Mouse (Mus musculus) midbrain, embryonic 12.5 days (tissue): ENCODE data around the gene Rasal2. TPM values are rescaled to one million over a fixed set of nuclear protein-coding genes. Genes with fewer than 3 reads are reported as not detected.

Experiments
- ATAC-seq: fragments of 200-750 bp; cut with Nextera tagmentation; 2 replicates; pipeline ENCODE4 v1.8.0; 2017; ENCODE audit warnings: low read depth, moderate TSS enrichment, moderate library complexity; ENCODE audit not compliant: low FRiP score
- H3K27ac ChIP-seq: fragments of 300-500 bp; sonication (generic); replicated peaks from 2 replicates; pipeline ENCODE4 v1.5.1; 2016; ENCODE audit warnings: mild to moderate bottlenecking
- H3K27me3 ChIP-seq: fragments of 300-500 bp; sonication (generic); 2 replicates; pipeline ENCODE4 v1.6.1; 2016; ENCODE audit warnings: mild to moderate bottlenecking
- H3K36me3 ChIP-seq: fragments of 300-500 bp; sonication (generic); 2 replicates; pipeline ENCODE4 v1.6.1; 2016
- H3K4me1 ChIP-seq: fragments of 300-500 bp; sonication (generic); 2 replicates; pipeline ENCODE4 v1.6.1; 2016
- H3K4me2 ChIP-seq: fragments of 300-500 bp; sonication (generic); replicated peaks from 2 replicates; pipeline ENCODE4 v1.6.1; 2016; ENCODE audit warnings: mild to moderate bottlenecking, moderate library complexity
- H3K4me3 ChIP-seq: fragments of 300-500 bp; sonication (generic); 2 replicates; pipeline ENCODE4 v1.5.1; 2016; ENCODE audit warnings: mild to moderate bottlenecking
- H3K9ac ChIP-seq: fragments of 300-500 bp; sonication (generic); replicated peaks from 2 replicates; pipeline ENCODE4 v1.6.1; 2016; ENCODE audit warnings: mild to moderate bottlenecking, moderate library complexity
- H3K9me3 ChIP-seq: fragments of 300-500 bp; sonication (generic); 2 replicates; pipeline ENCODE4 v1.6.1; 2016; ENCODE audit warnings: mild to moderate bottlenecking
- WGBS: fragments of 180-500 bp; shearing (Covaris S2); methylation state at CpG from one replicate; pipeline ENCODE4 v1.1.7; 2016; 5-methylcytosine and 5-hydroxymethylcytosine counted together
- polyA plus RNA-seq: library from polyadenylated mRNA; unstranded; fragments of >200 nt; fragmentation: Nextera tagmentation; extraction: Ambion mirVana; gene quantifications from 2 replicates; pipeline ENCODE4 v1.2.1, GENCODE M21; 2016

Rasal2 gene
- polyA plus RNA-seq, 1 experiment from 2014 or later, result 36.4 TPM

- no peaks in the 10 kb centered on the region for H3K9me3 ChIP-seq
- WGBS, result 89% methylated on average over 1 of the region's 1 CpGs
- ATAC-seq, result no peak
These were observed 262.3 kb downstream of the Rasal2 start for GRCm38 (mm10) chr1:157150107-157150506.

GRCm38 (mm10) chr1:157144621-157145020, 267.8 kb downstream of the Rasal2 start:
- no peak overlapping the region for H3K4me2 ChIP-seq
- WGBS, result 96% methylated on average over 3 of the region's 3 CpGs
- ATAC-seq, result no peak

More at GRCm38 (mm10) chr1:157150107-157150506, 262.3 kb downstream of the Rasal2 start:
- H3K9ac ChIP-seq, result no peak overlapping the region
- no peak overlapping the region for H3K27ac ChIP-seq
- H3K36me3 ChIP-seq, result peaks cover 20% of the 10 kb centered on the region
- no peaks in the 10 kb centered on the region for H3K27me3 ChIP-seq
- peaks cover 7% of the 10 kb centered on the region for H3K4me1 ChIP-seq
- H3K4me3 ChIP-seq, result no peak overlapping the region
- H3K4me2 ChIP-seq, result no peak overlapping the region

GRCm38 (mm10) chr1:157143326-157143932, 269.0 kb downstream of the Rasal2 start:
- 71% methylated on average over 7 of the region's 7 CpGs for WGBS

More at GRCm38 (mm10) chr1:157144621-157145020, 267.8 kb downstream of the Rasal2 start:
- no peaks in the 10 kb centered on the region for H3K4me1 ChIP-seq
- no peaks in the 10 kb centered on the region for H3K9me3 ChIP-seq
- no peak overlapping the region for H3K27ac ChIP-seq
- H3K36me3 ChIP-seq, result peaks cover 44% of the 10 kb centered on the region
- no peak overlapping the region for H3K9ac ChIP-seq
- no peaks in the 10 kb centered on the region for H3K27me3 ChIP-seq
- H3K4me3 ChIP-seq, result no peak overlapping the region

DNA sequence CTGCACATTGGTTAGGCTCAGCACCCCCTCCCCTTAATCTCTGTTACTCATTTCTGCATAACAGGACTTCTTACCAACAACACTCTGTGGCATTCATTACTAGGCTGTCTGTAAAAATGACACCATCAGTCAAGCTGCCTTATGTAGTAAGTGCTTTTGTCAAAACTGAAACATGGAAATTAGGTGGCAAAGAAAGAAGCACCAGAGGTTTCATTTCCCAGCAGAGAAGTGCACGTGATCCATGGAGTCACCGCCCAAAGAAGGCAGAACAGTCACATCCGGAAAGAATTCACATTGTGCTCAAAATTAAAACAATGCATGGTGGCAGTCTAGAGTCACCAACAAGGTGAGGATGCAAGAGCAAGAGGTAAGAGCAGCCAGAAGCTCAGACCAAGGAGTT, 271.4 kb downstream of the Rasal2 start:
- ATAC-seq, result no peak
- Histone ChIP-seq H3K4me3 (no peak overlapping the region), H3K4me1 (no peaks in the 10 kb centered on the region), H3K27me3 (no peaks in the 10 kb centered on the region), H3K36me3 (peaks cover 34% of the 10 kb centered on the region), H3K9me3 (no peaks in the 10 kb centered on the region), H3K9ac (no peak overlapping the region), H3K4me2 (no peak overlapping the region), H3K27ac (no peak overlapping the region)
- 88% methylated on average over 3 of the region's 3 CpGs for WGBS

More at GRCm38 (mm10) chr1:157143326-157143932, 269.0 kb downstream of the Rasal2 start:
- H3K9ac ChIP-seq, result no peak overlapping the region
- no peaks in the 10 kb centered on the region for H3K27me3 ChIP-seq
- no peak overlapping the region for H3K4me2 ChIP-seq
- ATAC-seq, result no peak
- no peaks in the 10 kb centered on the region for H3K9me3 ChIP-seq
- H3K4me3 ChIP-seq, result no peak overlapping the region
- no peak overlapping the region for H3K27ac ChIP-seq
- peaks cover 48% of the 10 kb centered on the region for H3K36me3 ChIP-seq
- no peaks in the 10 kb centered on the region for H3K4me1 ChIP-seq

GRCm38 (mm10) chr1:157137854-157138241, 274.5 kb downstream of the Rasal2 start:
- no peak for ATAC-seq
- Histone ChIP-seq H3K36me3 (peaks cover 27% of the 10 kb centered on the region), H3K4me1 (no peaks in the 10 kb centered on the region), H3K9me3 (no peaks in the 10 kb centered on the region), H3K4me2 (no peak overlapping the region), H3K27me3 (no peaks in the 10 kb centered on the region), H3K9ac (no peak overlapping the region), H3K27ac (no peak overlapping the region), H3K4me3 (no peak overlapping the region)
- WGBS, result 88% methylated on average over 1 of the region's 1 CpGs

DNA sequence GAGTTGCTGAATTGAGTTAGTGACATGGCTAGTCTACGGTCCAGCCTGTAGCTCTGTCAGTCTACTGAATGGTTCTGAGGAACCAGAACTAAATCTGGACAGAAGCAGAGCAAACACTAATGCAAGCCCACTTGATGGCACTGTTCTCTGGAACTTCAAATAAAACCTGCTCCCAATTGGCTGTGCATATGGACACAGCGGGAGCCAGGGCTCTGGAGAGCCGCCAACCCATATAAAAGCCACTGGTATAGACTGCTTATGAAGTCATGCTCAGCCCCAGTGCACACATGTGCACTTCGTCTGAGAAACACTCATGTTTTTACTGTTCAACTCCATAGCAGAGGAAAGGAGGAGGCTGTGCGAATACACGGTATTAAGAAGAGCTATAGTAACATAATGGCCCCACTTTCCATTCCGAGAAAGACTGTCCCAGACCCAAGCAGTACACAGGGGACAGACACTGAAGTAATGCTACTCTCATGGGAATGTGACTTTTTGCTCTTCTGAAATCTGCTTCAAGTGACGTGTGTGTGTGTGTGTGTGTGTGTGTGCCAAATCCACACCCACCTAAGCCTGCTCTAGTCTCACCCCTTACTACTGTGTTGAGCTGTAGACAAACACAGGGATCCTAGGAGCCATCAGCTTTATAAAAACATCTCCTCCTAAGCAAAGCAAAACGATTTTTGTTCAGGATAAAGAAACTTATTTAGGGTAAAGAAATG, 275.1 kb downstream of the Rasal2 start:
- Histone ChIP-seq H3K4me3 (no peak overlapping the region), H3K4me2 (no peak overlapping the region), H3K4me1 (no peaks in the 10 kb centered on the region), H3K9ac (no peak overlapping the region), H3K27me3 (no peaks in the 10 kb centered on the region), H3K27ac (no peak overlapping the region), H3K36me3 (peaks cover 27% of the 10 kb centered on the region), H3K9me3 (no peaks in the 10 kb centered on the region)
- 90% methylated on average over 9 of the region's 9 CpGs for WGBS
- no peak for ATAC-seq

GRCm38 (mm10) chr1:157128219-157128618, 284.2 kb downstream of the Rasal2 start:
- ATAC-seq, result no peak

DNA sequence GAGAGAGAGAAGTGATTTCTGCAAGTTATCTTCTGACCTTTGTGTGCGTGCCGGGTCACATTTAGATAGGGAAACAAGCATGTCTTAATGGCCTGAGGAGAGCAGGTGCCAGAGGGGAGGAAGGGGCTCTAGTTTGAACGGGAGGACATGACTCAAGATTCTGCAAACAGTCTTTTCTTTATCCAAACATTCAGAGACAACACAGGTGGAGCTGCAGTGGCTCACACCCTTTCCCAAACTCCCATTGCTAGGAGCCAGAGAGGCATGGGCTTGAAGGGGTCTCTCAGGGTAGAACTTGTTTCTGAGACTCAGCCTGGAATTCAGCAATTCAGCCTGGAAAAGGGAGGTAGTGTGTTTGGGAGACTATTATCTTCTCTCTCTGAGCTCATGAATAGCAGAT, 288.6 kb downstream of the Rasal2 start:
- Histone ChIP-seq H3K36me3 (0 out of 2 replicates have a peak, but pooled peaks cover 8% of the 10 kb centered on the region), H3K4me2 (no peak overlapping the region), H3K9ac (no peak overlapping the region), H3K27ac (no peak overlapping the region), H3K9me3 (no peaks in the 10 kb centered on the region), H3K4me1 (no peaks in the 10 kb centered on the region), H3K4me3 (no peak overlapping the region), H3K27me3 (no peaks in the 10 kb centered on the region)
- 90% methylated on average over 3 of the region's 3 CpGs for WGBS
- ATAC-seq, result no peak

More at GRCm38 (mm10) chr1:157128219-157128618, 284.2 kb downstream of the Rasal2 start:
- no peaks in the 10 kb centered on the region for H3K9me3 ChIP-seq
- no peak overlapping the region for H3K4me2 ChIP-seq
- H3K4me3 ChIP-seq, result no peak overlapping the region
- H3K27ac ChIP-seq, result no peak overlapping the region
- H3K4me1 ChIP-seq, result no peaks in the 10 kb centered on the region
- WGBS, result 94% methylated on average over 2 of the region's 2 CpGs
- 0 out of 2 replicates have a peak, but pooled peaks cover 13% of the 10 kb centered on the region for H3K36me3 ChIP-seq
- H3K9ac ChIP-seq, result no peak overlapping the region
- no peaks in the 10 kb centered on the region for H3K27me3 ChIP-seq

DNA sequence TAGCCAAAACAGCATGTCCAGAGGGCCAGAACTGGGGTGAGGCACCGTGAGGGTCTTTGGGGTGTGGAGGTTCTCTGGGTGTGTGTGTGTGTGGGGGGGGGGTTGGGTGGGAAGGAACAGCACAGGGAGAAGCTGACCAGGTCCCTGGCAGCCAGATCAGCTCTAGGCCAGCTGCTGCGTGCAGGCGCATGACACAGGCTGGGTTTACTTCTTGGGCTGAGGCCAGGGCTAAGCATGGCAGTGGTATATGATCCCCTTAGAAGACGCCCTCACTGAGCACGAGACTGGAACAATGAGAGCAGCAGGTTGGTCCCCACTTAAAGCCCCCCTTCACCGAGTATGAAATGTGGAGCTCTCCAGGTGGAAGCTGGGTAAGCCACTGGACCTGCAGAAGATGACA, 293.2 kb downstream of the Rasal2 start:
- Histone ChIP-seq H3K9ac (no peak overlapping the region), H3K4me2 (no peak overlapping the region), H3K27ac (no peak overlapping the region), H3K4me1 (no peaks in the 10 kb centered on the region), H3K9me3 (no peaks in the 10 kb centered on the region), H3K36me3 (no peaks in the 10 kb centered on the region), H3K4me3 (no peak overlapping the region), H3K27me3 (no peaks in the 10 kb centered on the region)
- WGBS, result 91% methylated on average over 6 of the region's 6 CpGs
- ATAC-seq, result no peak

DNA sequence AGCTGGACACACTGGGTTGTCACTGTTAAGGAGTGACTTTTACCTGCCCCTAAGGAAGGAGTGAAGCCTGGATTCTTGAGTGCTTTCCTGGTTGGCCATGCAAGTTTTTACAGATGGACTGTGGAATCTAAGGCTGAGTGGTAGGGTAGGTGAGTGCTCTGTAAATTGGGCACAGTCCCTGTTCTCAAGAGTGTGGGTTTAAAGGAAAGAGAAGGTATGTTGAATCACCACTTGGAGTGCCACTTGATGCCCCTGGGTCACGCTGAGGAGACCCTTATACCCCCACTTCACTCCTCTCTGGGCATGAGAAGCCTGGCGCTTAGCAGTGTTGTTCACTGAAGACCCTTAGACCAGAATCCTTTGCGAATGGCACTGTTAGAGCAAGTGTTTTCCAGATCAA, 295.0 kb downstream of the Rasal2 start:
- no peak overlapping the region for H3K4me3 ChIP-seq
- ATAC-seq, result no peak
- H3K27me3 ChIP-seq, result no peaks in the 10 kb centered on the region
- H3K4me1 ChIP-seq, result no peaks in the 10 kb centered on the region
- 89% methylated on average over 3 of the region's 3 CpGs for WGBS
- no peaks in the 10 kb centered on the region for H3K36me3 ChIP-seq
- H3K9ac ChIP-seq, result no peak overlapping the region
- no peaks in the 10 kb centered on the region for H3K9me3 ChIP-seq
- no peak overlapping the region for H3K27ac ChIP-seq
- no peak overlapping the region for H3K4me2 ChIP-seq

DNA sequence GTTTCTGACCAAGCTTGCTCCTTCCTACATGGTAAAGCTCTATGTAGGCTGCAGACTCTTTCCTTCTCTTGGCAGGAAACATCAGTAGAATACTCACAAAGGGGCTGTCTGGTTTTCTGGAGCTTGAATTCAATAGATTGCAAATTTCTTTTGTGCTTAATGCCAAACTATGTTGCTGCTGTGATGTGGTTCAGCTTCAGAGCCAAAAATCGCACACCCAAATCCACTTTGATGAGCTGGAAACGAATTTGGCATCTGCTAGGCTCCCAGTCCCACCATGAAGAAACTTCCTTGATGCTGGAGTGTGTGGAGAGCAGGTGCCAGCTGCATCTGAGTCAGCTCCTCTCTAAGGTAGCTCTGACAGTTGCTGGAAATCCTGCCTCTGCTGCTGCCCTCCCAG, 297.9 kb downstream of the Rasal2 start:
- Histone ChIP-seq H3K4me3 (no peak overlapping the region), H3K4me2 (no peak overlapping the region), H3K27me3 (no peaks in the 10 kb centered on the region), H3K9ac (no peak overlapping the region), H3K4me1 (no peaks in the 10 kb centered on the region; the same call in 1 of the 2 replicates), H3K36me3 (no peaks in the 10 kb centered on the region), H3K9me3 (no peaks in the 10 kb centered on the region), H3K27ac (no peak overlapping the region)
- WGBS, result 80% methylated on average over 2 of the region's 2 CpGs
- no peak for ATAC-seq

DNA sequence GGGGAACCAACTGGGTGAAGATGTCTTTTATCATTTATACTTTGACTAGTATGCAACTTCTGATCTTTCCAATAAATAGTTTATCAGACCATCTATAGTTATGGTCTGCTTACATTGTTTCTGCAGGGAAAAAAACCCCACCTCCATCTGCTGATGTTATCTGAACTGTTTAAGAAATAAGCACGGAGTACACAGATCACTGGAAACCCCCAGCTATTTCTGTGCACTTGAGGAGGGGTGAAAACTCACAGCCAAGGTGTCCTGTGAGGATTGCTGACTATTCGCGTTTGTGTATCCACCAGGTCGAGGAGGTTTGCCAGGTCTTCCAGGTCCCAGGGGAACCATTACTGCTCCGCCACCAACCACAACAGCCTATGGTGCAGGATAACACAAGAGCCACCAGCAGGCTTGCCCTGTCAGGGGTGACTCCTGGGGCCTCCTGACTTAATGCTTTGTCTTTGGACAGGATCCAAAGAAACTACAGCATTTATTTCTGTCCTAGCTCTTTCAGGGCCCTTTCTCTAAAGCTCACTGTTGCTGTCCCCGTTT, 302.0 kb downstream of the Rasal2 start:
- no peak overlapping the region for H3K4me2 ChIP-seq
- H3K9ac ChIP-seq, result no peak overlapping the region
- H3K36me3 ChIP-seq, result no peaks in the 10 kb centered on the region
- 82% methylated on average over 6 of the region's 6 CpGs for WGBS
- ATAC-seq, result no peak
- H3K4me1 ChIP-seq, result no peaks in the 10 kb centered on the region; the same call in 1 of the 2 replicates
- H3K4me3 ChIP-seq, result no peak overlapping the region
- no peaks in the 10 kb centered on the region for H3K27me3 ChIP-seq
- no peaks in the 10 kb centered on the region for H3K9me3 ChIP-seq
- H3K27ac ChIP-seq, result no peak overlapping the region
